Mouse (Mus musculus): Measurements from ENCODE around the gene Ttll4. TPM values are rescaled to one million over a fixed set of nuclear protein-coding genes. Genes with fewer than 3 reads are reported as not detected.
A peak's percentile ranks its signal among the peaks of the same experiment; 100 is the strongest.

Ttll4 gene
- polyA plus RNA-seq, 1 experiment from 2014 or later, result 2.4 TPM

- Histone ChIP-seq H3K4me2 (ENCODE audit: low read depth, low read length) (no peak overlapping the region), H3K36me3 (replicated peaks; ENCODE audit: insufficient read depth, low read length) (no peaks in the 10 kb centered on the region), H3K4me1 (ENCODE audit: insufficient read depth) (no peaks in the 10 kb centered on the region), H3K4me3 (ENCODE audit: low read depth, low read length) (no peak overlapping the region), H3K9me3 (ENCODE audit: low read length) (no peaks in the 10 kb centered on the region), H3K27me3 (ENCODE audit: insufficient read depth, low read length) (no peaks in the 10 kb centered on the region), H3K27ac (ENCODE audit: low read depth) (no peak overlapping the region), H3K9ac (replicated peaks) (no peak overlapping the region)
- no peak for TF ChIP-seq EP300 (IDR thresholded peaks at IDR 0.05; ENCODE audit: low read depth)
- TF ChIP-seq CTCF (IDR thresholded peaks at IDR 0.05; ENCODE audit: low read depth), result peak; percentile 59
- no peak for ATAC-seq
- no peak for DNase-seq
Observed at GRCm38 (mm10) chr1:74643926-74644325, 17.6 kb upstream of the Ttll4 start.

GRCm38 (mm10) chr1:74662253-74662865, 814 bp downstream of the Ttll4 start:
- 2% methylated on average over 13 of the region's 13 CpGs for WGBS (ENCODE audit: insufficient replicate concordance)
- H3K4me1 ChIP-seq (ENCODE audit: insufficient read depth), result peaks cover 10% of the 10 kb centered on the region
- H3K4me3 ChIP-seq (ENCODE audit: low read depth, low read length), result peak overlapping the region; percentile 93
- no peak for DNase-seq
- H3K36me3 ChIP-seq (replicated peaks; ENCODE audit: insufficient read depth, low read length), result 0 out of 2 replicates have a peak, but pooled peaks cover 2% of the 10 kb centered on the region
- TF ChIP-seq EP300 (IDR thresholded peaks at IDR 0.05; ENCODE audit: low read depth), result no peak
- TF ChIP-seq CTCF (IDR thresholded peaks at IDR 0.05; ENCODE audit: low read depth), result no peak
- ATAC-seq, result no peak
- H3K27me3 ChIP-seq (ENCODE audit: insufficient read depth, low read length), result no peaks in the 10 kb centered on the region
- H3K9ac ChIP-seq (replicated peaks), result peak overlapping the region; percentile 83
- peak overlapping the region; percentile 90 for H3K4me2 ChIP-seq (ENCODE audit: low read depth, low read length)
- H3K9me3 ChIP-seq (ENCODE audit: low read length), result no peaks in the 10 kb centered on the region
- peak overlapping the region; percentile 76 for H3K27ac ChIP-seq (ENCODE audit: low read depth)

- no peak overlapping the region for H3K9ac ChIP-seq (replicated peaks)
- no peak overlapping the region for H3K27ac ChIP-seq (ENCODE audit: low read depth)
- H3K4me1 ChIP-seq (ENCODE audit: insufficient read depth), result peaks cover 12% of the 10 kb centered on the region
- 61% methylated on average over 6 of the region's 6 CpGs for WGBS (ENCODE audit: insufficient replicate concordance)
- no peak overlapping the region for H3K4me2 ChIP-seq (ENCODE audit: low read depth, low read length)
- no peaks in the 10 kb centered on the region for H3K27me3 ChIP-seq (ENCODE audit: insufficient read depth, low read length)
- H3K36me3 ChIP-seq (replicated peaks; ENCODE audit: insufficient read depth, low read length), result 0 out of 2 replicates have a peak, but pooled peaks cover 2% of the 10 kb centered on the region
- H3K9me3 ChIP-seq (ENCODE audit: low read length), result no peaks in the 10 kb centered on the region
- TF ChIP-seq EP300 (IDR thresholded peaks at IDR 0.05; ENCODE audit: low read depth), result no peak
- TF ChIP-seq CTCF (IDR thresholded peaks at IDR 0.05; ENCODE audit: low read depth), result no peak
- no peak overlapping the region for H3K4me3 ChIP-seq (ENCODE audit: low read depth, low read length)
- ATAC-seq, result no peak
- DNase-seq, result no peak
Observed at GRCm38 (mm10) chr1:74665153-74665552, 3.6 kb downstream of the Ttll4 start.

GRCm38 (mm10) chr1:74668371-74668770, 6.8 kb downstream of the Ttll4 start:
- ATAC-seq (no peak), DNase-seq (no peak)
- 63% methylated on average over 3 of the region's 3 CpGs for WGBS (ENCODE audit: insufficient replicate concordance)
- Histone ChIP-seq H3K4me1 (ENCODE audit: insufficient read depth) (peaks cover 9% of the 10 kb centered on the region), H3K9ac (replicated peaks) (no peak overlapping the region), H3K4me2 (ENCODE audit: low read depth, low read length) (no peak overlapping the region), H3K9me3 (ENCODE audit: low read length) (no peaks in the 10 kb centered on the region), H3K27ac (ENCODE audit: low read depth) (no peak overlapping the region), H3K4me3 (ENCODE audit: low read depth, low read length) (no peak overlapping the region), H3K27me3 (ENCODE audit: insufficient read depth, low read length) (no peaks in the 10 kb centered on the region), H3K36me3 (replicated peaks; ENCODE audit: insufficient read depth, low read length) (0 out of 2 replicates have a peak, but pooled peaks cover 2% of the 10 kb centered on the region)
- TF ChIP-seq CTCF (IDR thresholded peaks at IDR 0.05; ENCODE audit: low read depth) (no peak), EP300 (IDR thresholded peaks at IDR 0.05; ENCODE audit: low read depth) (no peak)

- Histone ChIP-seq H3K4me3 (ENCODE audit: low read depth, low read length) (no peak overlapping the region), H3K9me3 (ENCODE audit: low read length) (no peaks in the 10 kb centered on the region), H3K36me3 (replicated peaks; ENCODE audit: insufficient read depth, low read length) (no peaks in the 10 kb centered on the region), H3K27me3 (ENCODE audit: insufficient read depth, low read length) (no peaks in the 10 kb centered on the region), H3K4me2 (ENCODE audit: low read depth, low read length) (no peak overlapping the region), H3K27ac (ENCODE audit: low read depth) (no peak overlapping the region), H3K9ac (replicated peaks) (no peak overlapping the region), H3K4me1 (ENCODE audit: insufficient read depth) (peaks cover 2% of the 10 kb centered on the region; the same call in 1 of the 2 replicates)
- 70% methylated on average over 7 of the region's 7 CpGs for WGBS (ENCODE audit: insufficient replicate concordance)
- DNase-seq (no peak), ATAC-seq (no peak)
- no peak for TF ChIP-seq CTCF (IDR thresholded peaks at IDR 0.05; ENCODE audit: low read depth)
- TF ChIP-seq EP300 (IDR thresholded peaks at IDR 0.05; ENCODE audit: low read depth), result no peak
Observed at GRCm38 (mm10) chr1:74672731-74673130, 11.2 kb downstream of the Ttll4 start.

- TF ChIP-seq EP300 (IDR thresholded peaks at IDR 0.05; ENCODE audit: low read depth) (no peak), CTCF (IDR thresholded peaks at IDR 0.05; ENCODE audit: low read depth) (no peak)
- Histone ChIP-seq H3K27ac (ENCODE audit: low read depth) (no peak overlapping the region), H3K27me3 (ENCODE audit: insufficient read depth, low read length) (no peaks in the 10 kb centered on the region), H3K4me2 (ENCODE audit: low read depth, low read length) (no peak overlapping the region), H3K4me3 (ENCODE audit: low read depth, low read length) (no peak overlapping the region), H3K9me3 (ENCODE audit: low read length) (no peaks in the 10 kb centered on the region), H3K9ac (replicated peaks) (no peak overlapping the region), H3K4me1 (ENCODE audit: insufficient read depth) (no peaks in the 10 kb centered on the region), H3K36me3 (replicated peaks; ENCODE audit: insufficient read depth, low read length) (peaks cover 14% of the 10 kb centered on the region)
- ATAC-seq, result no peak
- WGBS (ENCODE audit: insufficient replicate concordance), result 88% methylated on average over 3 of the region's 3 CpGs
- no peak for DNase-seq
Observed at GRCm38 (mm10) chr1:74676863-74677262, 15.3 kb downstream of the Ttll4 start.
